Mouse (Mus musculus) retina, postnatal 7 days (tissue): ENCODE data around the gene Gm14412.
"Not testable (repeated sequence)": the region's sequence is repeated elsewhere in the genome, so short reads cannot be mapped to it uniquely, and the experiment has no call there.

Source experiments
- DNase-seq: peaks from one replicate; pipeline ENCODE4 v3.0.0-alpha.2; 2012; ENCODE audit warnings: low read depth, low spot score

Gm14412 gene

GRCm38 (mm10) chr2:177324257-177324733 is at the start of gene Gm14412:
Gene Gm14412 (minus strand): TSS chr2:177324307.
- DNase-seq, result not testable (repeated sequence)

- DNase-seq, result not testable (repeated sequence)
Measured at GRCm38 (mm10) chr2:177329661-177330292, 5.7 kb upstream of the Gm14412 start.

- DNase-seq, result not testable (repeated sequence)
Measured at GRCm38 (mm10) chr2:177321361-177321760, 2.7 kb downstream of the Gm14412 start.

GRCm38 (mm10) chr2:177320786-177321320 is 3.3 kb downstream of the Gm14412 start:
- DNase-seq, result not testable (repeated sequence)

- no peak for DNase-seq
Measured at GRCm38 (mm10) chr2:177318996-177319395, 5.1 kb downstream of the Gm14412 start.

- not testable (repeated sequence) for DNase-seq
Measured at GRCm38 (mm10) chr2:177309627-177310026, 14.5 kb downstream of the Gm14412 start.

GRCm38 (mm10) chr2:177304980-177305379 is 19.1 kb downstream of the Gm14412 start:
- not testable (repeated sequence) for DNase-seq

- not testable (repeated sequence) for DNase-seq
Measured at GRCm38 (mm10) chr2:177283701-177284100, 40.4 kb downstream of the Gm14412 start.

- not testable (repeated sequence) for DNase-seq
Measured at GRCm38 (mm10) chr2:177277754-177278153, 46.4 kb downstream of the Gm14412 start.

- DNase-seq, result not testable (repeated sequence)
Measured at GRCm38 (mm10) chr2:177272237-177272636, 51.9 kb downstream of the Gm14412 start.

GRCm38 (mm10) chr2:177266936-177267335 is 57.2 kb downstream of the Gm14412 start, which contains the start of gene Gm14409:
Gene Gm14409 (minus strand): TSS chr2:177267036.
- DNase-seq, result not testable (repeated sequence)
